Mouse (Mus musculus) hematopoietic stem cell, adult 5-6 weeks (primary cell): ENCODE results near the gene Dnaaf3. TPM values are rescaled to one million over a fixed set of nuclear protein-coding genes. Genes with fewer than 3 reads are reported as not detected.

ENCODE experiments used
- ATAC-seq, 2 experiments: fragments of 125-278 bp in 1 of 2; replicated peaks in 1 of 2; 2 replicates each; pipeline ENCODE4 v1.8.0; 2016 to 2017; ENCODE audit warnings: inconsistent platforms in 2 of 2, mild to moderate bottlenecking in 2 of 2, moderate number of reproducible peaks in 2 of 2, low read depth in 1 of 2, moderate TSS enrichment in 1 of 2; ENCODE audit not compliant: low FRiP score in 2 of 2, poor library complexity in 2 of 2, severe bottlenecking in 2 of 2, insufficient read depth in 1 of 2, low TSS enrichment in 1 of 2
- total RNA-seq: library from RNA; stranded (forward); fragments of 172-1452, 232-1000 nt; gene quantifications from 2 replicates; pipeline ENCODE4 v1.2.3, GENCODE M21; 2017

Gene Dnaaf3
- total RNA-seq, 1 experiment from 2014 or later, result 2.4 TPM

DNA sequence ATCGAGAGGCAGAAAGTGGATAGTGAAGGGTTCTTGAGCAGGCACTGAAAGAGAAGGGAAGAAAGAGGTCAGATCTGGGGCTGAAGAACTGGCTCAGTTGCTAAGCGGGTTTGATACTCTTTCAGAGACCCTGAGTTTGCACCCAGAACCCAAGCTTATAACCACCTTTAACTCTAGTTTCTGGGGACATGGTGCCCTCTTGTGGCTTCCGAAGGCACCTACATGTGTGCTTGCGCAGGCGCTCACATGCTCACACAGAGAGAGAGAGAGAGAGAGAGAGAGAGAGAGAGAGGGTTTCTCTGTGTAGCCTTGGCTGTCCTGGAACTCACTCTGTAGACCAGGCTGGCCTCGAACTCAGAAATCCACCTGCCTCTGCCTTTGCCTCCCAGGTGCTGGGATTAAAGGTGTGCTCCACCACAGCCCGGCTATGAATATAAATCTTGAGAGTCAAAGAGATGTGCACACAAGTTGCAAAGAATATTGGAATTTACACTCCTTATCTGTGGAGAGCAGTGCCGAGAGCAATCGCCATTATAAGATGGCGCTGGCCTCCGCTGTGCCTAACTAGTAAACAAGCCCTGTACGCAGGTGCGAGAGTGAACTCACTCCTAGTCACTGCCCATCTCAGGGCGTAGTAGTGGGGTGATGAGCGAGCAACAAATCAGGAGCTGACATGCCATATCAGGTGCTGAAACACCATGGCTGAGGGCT, 7.9 kb downstream of the Dnaaf3 start, which contains the start of gene Tnni3:
Gene Tnni3, minus strand, starts transcription at position 18 of the 711 bp plus-strand sequence.
- peak; percentile 28 to 41; a peak in 1 of 4 replicates for ATAC-seq

DNA sequence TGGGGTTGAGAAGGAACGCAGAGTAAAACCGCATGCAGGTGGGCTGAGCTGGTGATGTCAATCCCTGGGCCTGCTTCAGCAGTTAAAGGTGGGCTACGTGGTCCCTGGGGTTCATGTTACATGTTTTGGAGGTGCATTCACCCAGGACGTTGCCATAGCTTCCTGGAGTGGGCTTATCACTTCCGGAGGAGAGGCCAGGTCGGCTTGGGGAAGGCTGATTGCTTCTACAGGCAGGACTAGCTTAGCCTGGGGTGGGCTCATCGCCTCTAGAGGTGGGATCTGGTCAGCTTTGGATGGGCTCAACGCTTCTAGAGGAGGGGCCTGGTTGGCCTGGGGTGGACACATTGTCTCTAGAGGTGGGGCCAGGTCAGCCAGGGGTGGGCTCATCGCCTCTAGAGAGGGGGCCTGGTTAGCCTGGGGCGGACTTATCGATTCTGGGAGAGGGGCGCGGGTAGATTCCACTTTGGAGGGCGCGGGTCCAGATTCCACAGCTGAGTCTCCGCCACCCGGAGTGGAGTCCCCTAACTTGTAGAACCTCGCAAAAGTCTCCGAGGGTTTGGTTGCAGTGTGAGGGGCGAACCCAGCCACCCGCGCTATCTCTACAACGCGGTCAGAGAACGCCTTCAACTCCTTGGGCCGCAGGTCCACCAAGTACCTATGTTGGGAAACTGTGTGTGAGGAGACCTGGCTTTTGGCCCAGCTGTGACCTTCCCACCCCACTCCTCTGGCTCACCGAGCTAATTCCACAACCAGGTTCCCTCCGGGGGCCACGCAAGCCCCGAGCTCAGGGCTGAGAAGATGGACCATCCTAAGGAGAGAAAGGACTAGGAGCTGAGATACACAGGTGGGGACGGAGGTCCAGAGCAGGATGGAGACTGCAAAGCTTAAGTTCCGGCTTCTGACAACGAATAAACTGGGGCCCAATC, 8.8 kb downstream of the Dnaaf3 start:
- ATAC-seq, result no peak

DNA sequence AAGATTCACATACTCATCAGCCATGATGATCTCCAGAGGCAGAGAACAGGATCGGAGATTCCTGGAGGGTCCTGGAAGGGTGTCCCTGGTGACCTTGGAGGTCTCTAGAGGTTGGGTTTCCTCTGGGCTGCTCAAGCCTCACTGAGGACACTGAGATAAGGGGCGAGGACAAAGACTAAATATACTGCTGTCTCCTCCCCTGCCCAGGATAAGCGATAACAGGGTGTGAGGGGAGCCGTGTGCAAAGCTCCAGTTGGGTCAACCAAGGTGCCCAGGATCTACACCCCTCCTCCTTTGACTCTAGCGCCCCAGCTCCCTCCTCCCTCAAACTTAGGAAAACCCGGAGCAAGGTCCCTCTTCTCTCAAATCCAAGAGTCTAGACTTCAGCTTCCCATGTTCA, 10.0 kb downstream of the Dnaaf3 start:
- no peak for ATAC-seq

DNA sequence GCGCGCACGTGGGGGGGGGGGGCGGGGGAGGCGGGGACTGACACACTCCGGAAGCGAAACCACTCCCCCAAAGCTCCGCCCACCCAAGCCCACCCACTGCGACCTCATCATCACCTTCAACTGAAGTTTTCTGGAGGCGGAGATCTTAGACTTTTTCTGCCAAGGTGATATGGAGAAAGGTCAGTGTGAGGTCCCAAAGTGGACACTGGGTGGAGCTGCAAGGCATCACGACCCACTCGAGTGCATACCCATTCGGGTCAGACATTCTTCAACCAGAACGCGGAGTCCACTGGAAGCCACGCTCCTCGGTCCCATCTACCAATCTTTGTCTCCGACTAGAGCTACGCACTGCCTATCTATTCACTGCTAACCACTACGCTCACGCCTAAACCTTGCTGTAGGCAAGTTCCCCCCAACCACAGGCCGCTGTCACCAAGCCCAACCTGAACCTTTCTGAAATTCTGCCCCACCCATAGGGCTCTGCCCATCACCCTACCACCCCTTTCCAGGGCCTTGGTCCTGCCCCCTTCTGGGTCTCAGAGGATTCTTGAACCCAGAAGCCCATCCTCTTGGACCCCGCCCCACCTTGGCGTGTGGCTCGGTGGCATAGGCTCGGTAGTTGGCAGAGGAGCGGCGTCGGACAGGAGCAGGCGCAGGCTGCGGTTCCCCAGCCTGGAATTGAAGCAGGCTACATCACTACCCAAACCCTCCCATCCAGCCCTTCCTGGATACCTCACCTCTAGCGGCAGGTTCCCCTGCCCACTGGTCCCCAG, 10.8 kb downstream of the Dnaaf3 start:
- no peak for ATAC-seq

DNA sequence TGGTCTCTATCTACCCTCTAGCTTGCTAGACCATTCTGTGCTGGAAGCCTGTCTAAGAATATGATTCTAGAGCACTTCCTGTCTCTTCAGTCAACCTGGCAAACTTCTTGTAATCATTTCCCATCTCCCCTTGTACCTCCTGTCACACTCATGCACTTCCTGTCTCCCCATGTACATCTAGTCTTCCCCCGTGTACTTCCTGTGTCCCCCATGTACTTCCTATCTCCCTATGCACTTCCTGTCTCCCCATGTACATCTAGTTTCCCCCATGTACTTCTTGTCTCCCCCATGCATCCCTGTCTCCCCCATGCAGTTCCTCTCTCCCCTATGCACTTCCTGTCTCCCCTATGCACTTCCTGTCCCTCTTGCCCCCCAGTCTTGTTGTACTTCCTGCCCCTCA, 13.8 kb downstream of the Dnaaf3 start:
- no peak for ATAC-seq

DNA sequence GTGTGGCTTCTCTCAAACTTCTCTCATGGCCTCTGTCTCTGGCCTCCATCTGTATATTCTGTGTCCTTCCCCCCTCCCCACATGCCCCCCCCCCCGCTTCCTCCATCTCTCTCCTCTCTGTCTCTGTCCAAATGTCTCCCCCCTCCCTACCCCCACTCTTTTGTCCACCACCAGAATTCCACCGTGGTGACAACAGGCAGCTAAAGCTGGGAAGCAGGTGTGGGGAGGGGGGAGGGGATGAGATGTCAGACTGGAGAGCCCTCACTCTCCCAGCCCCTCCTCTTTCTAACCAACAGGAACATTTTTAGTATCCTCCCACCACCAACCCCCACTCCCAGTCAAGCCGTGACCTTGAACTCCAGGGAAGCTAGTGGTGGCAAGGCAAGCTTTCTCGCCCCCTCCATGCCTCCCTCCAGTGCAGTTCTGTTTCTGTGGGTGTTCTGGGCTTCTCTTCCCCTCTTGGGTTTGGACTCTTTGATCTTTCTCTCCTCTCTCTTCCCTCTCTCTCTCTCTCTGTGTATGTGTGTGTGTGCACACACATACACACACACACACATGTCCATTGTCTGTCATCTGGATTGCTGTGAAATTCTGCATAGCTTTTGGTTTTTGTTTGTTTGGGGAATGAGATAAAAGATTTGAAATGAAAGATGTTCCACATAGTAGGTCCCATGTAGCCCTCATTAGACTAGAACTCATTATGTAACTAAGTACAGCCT, 15.8 kb downstream of the Dnaaf3 start, which contains the start of gene Tnnt1:
Gene Tnnt1, minus strand, starts transcription at position 51 of the 719 bp plus-strand sequence.
- no peak for ATAC-seq

DNA sequence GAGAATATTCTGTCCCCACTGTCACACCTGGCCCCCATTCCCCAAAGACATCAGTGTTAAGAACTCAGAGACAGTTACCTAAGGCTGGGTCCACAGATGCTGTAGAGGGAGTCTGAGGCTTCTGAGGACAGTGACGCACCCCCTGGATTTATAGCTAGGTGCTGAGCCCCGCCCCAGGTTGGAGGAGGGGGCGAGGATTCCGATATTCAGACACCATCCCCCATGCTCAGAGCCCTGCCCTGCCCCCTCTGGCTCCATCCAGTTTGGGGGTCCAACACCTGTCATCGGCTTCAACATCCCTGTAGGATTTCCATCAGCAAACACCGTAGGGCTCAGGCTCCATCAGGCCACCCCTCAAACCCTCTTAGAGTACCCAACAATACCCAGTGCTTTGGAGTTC, 16.4 kb downstream of the Dnaaf3 start:
- no peak for ATAC-seq

DNA sequence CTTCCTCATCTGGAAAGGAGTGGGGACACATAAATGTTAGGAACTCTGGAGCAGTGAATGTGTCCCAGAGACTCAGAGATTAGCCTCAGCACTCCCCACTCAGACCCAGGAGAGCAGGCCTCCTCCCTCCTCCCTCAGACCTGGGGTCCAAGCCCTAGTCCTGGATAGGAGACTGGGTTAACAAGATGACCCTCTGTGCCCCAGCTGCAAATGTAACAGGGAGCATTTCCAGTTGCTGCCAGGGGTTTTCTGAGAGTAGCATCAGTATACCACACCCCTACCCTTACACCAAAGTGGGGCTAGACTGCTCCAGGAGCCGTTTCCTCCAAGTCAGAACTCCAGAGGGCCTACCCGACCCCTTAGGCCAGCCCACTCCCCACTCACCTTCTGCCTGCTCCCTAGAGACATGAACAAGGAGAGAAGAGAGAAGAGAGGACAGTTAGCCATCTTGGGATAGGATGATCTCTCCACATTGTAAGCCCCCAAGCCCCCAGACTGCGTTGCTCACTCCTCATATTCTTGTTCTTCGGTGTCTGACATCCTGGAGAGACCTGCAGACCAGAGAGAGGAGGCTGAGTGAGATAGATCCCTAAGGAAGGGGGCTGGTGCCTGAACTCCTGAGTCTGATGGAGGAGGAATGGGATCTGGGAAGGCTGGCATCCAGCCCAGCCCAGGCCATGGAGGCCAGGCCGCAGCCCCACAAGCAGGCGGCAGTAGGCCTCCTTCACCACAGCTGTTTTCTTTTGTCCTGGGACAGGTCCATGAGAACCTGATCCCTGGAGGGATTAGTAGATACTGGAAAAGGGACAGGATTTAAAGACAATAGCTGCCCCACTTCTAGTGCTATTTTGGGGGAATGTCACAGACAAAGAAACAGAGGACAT, 18.2 kb downstream of the Dnaaf3 start:
- ATAC-seq, result no peak

DNA sequence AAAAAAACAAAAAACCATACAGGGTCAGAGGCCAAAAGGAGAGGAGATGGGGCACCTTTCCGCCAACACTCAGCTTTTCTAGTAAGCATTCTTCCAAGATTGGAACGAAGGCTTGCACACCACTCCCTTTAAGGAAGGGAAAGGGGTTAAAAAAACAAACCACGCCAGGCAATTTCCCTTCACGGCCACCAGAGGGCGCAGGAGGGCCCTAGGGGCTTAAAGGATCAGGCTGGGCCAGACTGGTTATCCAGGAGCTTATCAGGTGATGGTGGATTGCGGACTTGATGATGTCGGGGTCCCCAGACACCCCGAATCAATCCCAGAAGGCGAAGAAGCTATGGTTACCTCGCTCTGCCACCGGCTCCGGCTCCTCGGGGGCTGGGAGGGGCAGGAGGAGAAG, 19.0 kb downstream of the Dnaaf3 start:
- ATAC-seq, result peak; percentile 58 to 62; a peak in 2 of 4 replicates

DNA sequence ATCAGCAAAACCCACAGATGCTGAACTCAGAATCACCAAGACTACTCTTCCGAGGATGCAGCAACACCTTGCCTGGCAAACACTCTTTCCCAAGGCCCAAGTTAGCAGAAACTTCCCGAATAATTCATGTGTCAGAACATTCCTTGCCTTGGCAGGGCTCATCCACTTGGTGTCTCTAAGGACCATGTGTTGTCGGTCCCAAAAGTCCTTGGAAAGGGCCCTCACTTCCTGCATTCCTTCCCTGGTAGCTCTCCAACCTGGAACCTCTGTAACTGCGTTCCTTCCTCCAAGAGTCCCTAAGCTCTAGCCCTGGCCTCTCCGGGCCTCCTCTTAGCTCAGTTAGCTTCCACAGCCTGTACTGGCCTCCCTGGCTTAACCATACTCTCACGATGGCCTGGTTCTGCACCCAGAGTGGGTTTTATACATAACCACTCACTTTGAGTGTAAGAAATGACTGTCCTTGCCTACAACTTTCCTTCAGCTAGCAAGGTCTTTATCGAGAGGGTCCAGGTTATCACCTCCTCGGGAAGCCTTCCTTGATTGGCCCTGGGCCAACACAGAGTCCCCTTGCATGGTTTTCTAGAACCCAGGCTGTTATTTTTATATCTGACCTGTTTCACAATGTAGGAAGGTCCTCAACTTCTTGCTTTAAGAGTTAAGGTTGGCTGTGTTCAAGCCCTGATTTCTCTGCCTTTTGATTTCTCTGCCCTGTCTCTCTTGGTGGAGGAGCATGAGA, 20.6 kb downstream of the Dnaaf3 start:
- no peak for ATAC-seq

DNA sequence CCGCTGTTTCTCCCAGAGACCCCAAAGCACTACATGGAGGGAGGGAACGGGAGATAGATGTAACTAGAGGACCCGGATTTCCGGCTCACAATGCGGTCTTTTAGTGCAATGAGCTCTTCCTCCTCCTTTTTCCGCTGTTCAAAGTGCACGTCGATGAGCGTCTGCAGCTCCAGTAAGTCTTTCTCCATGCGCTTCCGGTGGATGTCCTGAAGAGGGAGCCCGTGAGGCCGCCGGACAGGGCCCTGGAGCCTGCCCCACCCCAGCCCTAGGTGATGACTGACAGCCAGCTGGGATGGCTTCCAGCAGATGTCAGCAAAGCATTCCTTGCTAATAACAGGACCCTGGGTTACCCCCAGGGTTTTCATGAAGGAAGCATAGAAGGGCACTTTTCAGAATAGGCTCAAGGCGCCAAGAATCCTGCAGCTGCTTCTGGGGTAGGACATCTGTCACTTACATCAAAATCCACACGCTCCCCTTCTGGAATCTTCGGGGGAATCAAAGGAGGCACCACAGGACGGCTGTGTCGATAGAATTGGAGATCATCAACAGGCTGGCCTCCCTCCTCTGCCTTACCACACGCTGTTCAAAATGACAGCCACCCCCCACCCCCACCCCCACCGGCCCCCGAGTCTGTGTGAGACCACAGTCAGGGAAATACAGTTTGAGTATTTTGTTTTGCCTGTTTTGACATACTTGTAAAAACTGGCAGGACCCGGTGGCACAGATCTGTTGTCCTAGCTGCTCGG, 22.2 kb downstream of the Dnaaf3 start:
- ATAC-seq, result peak; percentile 84 to 86

DNA sequence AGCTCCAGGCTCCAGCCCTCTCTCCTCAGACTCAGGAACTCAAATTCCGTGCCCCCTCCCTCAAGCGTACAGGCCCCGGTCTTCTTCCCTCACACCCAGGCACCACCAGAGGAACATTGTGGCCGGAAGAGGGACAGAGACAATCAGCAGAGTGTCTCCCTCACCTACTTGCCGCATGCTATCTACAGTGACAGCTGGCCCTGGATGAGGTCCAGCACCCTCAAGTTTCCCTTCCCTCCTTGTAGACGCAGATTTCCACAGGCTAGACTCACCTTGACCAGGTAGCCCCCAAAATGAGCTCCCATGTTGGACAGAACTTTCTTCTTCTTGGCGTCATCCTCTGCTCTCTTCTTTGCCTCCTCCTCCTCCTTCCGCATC, 23.5 kb downstream of the Dnaaf3 start:
- ATAC-seq, result no peak

DNA sequence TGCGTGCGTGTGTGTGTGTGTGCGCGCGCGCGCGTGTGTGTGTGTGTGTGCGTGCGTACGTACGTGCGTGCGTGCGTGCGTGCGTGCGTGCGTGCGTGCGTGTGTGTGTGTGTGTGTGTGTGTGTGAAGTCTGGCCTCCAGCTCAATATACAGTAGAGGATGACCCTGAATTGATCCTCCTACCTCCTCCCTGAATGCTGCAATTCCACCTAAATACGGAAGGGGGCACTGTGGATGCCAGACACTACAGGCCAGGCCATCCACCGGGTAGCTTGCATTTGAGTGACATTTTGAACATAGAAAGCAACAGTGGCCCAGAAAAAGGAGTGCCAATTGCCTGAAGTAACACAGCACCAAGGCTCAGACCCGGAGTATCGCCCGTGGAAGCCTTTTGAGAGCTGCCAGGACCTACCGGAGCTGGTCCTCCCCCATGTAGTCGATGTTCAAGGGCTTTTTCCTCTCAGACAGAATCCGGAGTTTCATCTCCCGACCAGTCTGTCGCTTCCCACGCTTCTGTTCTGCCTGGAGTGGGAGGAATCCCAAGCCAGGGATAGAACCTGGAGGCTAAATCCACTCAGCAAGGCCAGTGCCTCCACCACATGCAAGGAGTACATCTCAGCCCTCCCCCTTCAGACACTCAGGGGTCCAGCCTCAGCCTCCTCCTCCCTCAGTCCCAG, 24.1 kb downstream of the Dnaaf3 start:
- ATAC-seq, result no peak

DNA sequence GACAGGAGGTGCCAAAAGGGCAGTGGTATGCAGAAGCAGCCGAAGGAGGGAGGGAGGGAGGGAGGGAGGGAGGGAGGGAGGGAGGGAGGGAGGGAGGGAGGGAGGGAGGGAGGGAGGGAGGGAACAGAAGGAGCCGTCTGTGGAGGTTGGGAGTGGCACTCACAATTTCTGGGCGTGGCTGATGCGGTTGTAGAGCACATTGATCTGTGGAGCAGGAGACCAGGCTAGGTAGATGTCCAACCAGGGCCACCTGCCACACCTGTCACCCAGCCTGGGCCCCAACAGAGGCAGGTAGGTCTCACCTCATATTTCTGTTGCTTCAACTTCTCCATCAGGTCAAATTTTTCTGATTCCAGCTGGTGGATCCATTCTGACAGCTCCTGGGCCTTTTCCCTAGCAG, 25.0 kb downstream of the Dnaaf3 start:
- no peak for ATAC-seq
